Mouse (Mus musculus) stomach, embryonic 14.5 days (tissue): ENCODE results near the gene 5330417H12Rik. TPM values are rescaled to one million over a fixed set of nuclear protein-coding genes. Genes with fewer than 3 reads are reported as not detected.

ENCODE experiments used
- polyA plus RNA-seq: library from polyadenylated mRNA; unstranded; fragments of >200 nt; fragmentation: Nextera tagmentation; extraction: Ambion mirVana; gene quantifications from 2 replicates; pipeline ENCODE4 v1.2.1, GENCODE M21; 2014

Gene 5330417H12Rik
- polyA plus RNA-seq, 1 experiment from 2014 or later: not detected

Other genes starting within 250 kb of the 5330417H12Rik start
- 22.6 and 24.3 TPM in 2 replicates for gene Olfml1, start 57.7 kb downstream of the 5330417H12Rik start, polyA plus RNA-seq
- gene Ppfibp2, start 30.0 kb downstream of the 5330417H12Rik start, polyA plus RNA-seq: 12.1 and 13.9 TPM in 2 replicates
- 0.12 and 0.14 TPM in 2 replicates for gene Cyb5r2, start 132.9 kb upstream of the 5330417H12Rik start, polyA plus RNA-seq
- not detected in 2 replicates for gene Ovch2, start 176.0 kb upstream of the 5330417H12Rik start, polyA plus RNA-seq
- not detected in 2 replicates for gene Olfr467, start 187.1 kb upstream of the 5330417H12Rik start, polyA plus RNA-seq
- gene Olfr469, start 200.4 kb upstream of the 5330417H12Rik start, polyA plus RNA-seq: not detected in 2 replicates
- not detected in 2 replicates for gene Olfr470, start 222.3 kb upstream of the 5330417H12Rik start, polyA plus RNA-seq